Mouse (Mus musculus) adrenal gland, postnatal 10 days (tissue): ENCODE results near the gene Lamb2. TPM values are rescaled to one million over a fixed set of nuclear protein-coding genes. Genes with fewer than 3 reads are reported as not detected.

Experiments
- DNase-seq: peaks from one replicate; pipeline ENCODE4 v3.0.0; 2021; ENCODE audit warnings: mixed read lengths
- long read RNA-seq, 2 experiments: library from polyadenylated mRNA; stranded (forward); transcript quantifications; one replicate each; pipeline ENCODE4 v2.0.0; 2021
- total RNA-seq, 2 experiments: library from RNA; stranded (reverse); gene quantifications; 2 replicates each; pipeline ENCODE4 v1.2.3; 2021

Lamb2 gene
- total RNA-seq, result 100 to 1,000 TPM; 108 to 131 TPM
- long read RNA-seq, experiment 1, full-length matches to known transcripts, result 11 of 57 reads
- long read RNA-seq, experiment 1, partial matches to known transcripts, result 37 of 57 reads
- long read RNA-seq, experiment 1, other reads (novel, unspliced or antisense), result 9 of 57 reads
- long read RNA-seq, experiment 2, full-length matches to known transcripts, result 17 of 44 reads
- long read RNA-seq, experiment 2, partial matches to known transcripts, result 16 of 44 reads
- long read RNA-seq, experiment 2, other reads (novel, unspliced or antisense), result 11 of 44 reads

DNA sequence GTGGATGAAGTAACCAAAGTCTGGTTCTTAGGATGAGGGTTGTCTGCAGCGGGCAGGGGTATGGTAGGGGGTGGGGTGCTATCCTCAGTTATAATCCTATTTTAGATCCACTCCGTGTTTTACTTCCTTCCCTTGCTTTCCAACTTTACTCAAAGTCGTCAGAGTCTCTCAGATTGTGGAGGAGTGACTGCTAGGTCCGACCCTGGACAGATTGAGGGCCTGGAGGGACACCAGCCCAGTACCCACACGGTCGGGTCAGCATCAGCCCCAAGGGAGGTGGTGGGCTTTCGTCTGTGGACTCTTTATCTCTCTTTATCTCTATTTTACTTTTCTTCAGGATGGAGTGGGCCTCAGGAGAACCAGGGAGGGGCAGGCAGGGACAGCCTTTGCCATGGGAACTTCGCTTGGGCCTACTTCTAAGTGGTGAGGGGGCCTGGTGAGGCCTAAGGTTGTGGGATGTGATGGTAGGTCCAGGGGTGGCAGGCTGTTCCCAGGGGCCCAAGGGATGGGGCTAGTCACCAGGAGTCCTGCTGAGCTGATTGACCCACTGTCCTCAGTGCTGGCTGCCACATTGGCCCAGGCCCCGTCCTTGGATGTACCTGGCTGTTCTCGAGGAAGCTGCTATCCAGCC, at the start of gene Lamb2:
Gene Lamb2, plus strand, starts transcription at position 16 of the 631 bp plus-strand sequence.
- DNase-seq, result peak; percentile 57

GRCm38 (mm10) chr9:108431431-108432067, 48.0 kb upstream of the Lamb2 start:
- DNase-seq, result no peak

DNA sequence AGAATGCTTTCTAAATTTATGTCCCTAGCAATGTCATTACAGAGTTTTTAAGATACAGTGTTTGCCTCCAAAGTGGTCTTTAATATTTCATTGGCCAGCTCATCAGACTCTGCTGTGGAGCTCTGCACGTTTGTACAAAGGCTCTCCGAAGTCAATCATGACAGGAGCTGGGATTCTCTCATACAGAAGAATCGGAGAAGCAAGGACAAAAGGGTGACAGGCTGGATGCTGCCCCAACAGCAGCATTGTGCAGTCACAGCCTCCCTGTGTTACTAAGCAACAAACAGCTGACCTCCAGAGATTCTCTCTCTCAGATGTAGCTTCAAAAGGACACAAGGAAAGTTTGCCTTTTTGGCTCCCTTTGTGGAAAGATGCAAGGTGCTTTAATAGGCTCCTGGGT, 43.4 kb upstream of the Lamb2 start, which contains the start of gene BC048562:
Gene BC048562, plus strand, starts transcription at position 301 of the 400 bp plus-strand sequence.
- no peak for DNase-seq

DNA sequence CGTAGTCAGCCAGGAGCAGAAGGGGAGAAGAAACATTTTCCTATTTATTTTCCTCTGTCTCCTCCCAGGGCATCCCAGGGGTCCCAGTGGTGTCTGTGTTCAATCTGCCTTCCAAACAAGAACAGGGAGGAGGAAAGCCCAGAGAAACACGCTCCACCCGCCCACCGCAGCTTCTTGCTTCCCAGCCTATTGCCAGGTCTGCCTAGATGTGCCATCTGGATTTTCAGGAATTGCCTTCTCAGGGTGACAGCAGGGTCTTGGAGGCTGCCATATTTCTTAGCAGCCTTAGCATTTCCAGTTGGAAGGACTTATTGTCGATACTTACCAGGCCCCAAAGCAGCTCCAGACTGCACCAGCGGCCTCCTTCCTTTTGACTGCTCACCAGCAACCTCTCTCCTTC, 40.4 kb upstream of the Lamb2 start:
- no peak for DNase-seq

GRCm38 (mm10) chr9:108440485-108440884, 39.1 kb upstream of the Lamb2 start:
- no peak for DNase-seq

DNA sequence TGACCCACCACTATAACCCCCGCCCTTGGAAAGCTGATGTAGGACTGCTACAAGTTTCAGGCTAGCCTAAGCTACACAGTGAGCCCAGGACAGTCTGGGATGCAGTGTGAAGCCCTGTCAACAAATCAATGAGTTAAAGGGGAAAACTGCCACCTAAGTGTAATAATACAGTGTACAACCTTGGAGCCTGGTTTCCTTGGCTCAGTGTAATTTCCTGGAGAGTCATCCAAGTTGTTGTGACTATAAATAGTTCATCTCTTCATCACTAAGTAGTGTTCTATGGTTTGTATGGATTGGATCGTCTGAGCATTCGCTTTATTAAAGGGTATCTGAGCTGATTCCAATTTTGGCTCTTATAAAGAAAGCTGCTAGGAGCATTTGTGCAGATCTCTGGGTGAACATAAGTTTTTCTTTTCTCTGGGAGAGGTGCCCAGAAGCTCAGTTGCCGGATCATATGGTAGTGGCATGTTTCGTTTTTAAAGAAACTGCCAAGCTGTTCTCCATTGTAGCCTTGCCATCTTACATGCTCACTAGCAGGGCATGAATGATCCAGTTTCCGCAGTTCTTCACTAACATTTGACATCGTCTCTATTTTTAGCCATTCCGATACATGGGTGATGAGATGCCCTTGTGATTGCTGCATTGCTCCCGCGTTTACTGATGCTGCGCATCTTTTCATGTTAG, 38.2 kb upstream of the Lamb2 start:
- no peak for DNase-seq

DNA sequence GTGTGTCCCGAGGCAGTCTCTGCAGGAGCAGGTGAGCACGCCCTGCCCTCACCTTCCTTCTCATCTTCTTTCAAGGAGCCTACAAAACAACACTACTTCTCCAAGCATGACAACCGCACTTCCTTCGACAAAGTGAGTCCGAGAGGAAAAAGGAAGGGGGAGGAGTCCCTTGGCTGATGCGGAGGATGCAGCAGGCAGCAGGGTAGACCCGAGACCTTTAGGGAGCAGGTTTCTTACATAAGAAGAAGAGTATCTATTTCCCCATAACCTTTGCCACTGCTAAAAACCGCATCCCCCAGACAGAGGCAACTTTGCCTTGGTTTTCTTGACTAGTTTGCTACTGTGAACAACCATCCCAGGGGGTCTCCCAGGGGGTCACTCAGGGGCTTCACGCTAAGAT, 34.4 kb upstream of the Lamb2 start:
- no peak for DNase-seq

DNA sequence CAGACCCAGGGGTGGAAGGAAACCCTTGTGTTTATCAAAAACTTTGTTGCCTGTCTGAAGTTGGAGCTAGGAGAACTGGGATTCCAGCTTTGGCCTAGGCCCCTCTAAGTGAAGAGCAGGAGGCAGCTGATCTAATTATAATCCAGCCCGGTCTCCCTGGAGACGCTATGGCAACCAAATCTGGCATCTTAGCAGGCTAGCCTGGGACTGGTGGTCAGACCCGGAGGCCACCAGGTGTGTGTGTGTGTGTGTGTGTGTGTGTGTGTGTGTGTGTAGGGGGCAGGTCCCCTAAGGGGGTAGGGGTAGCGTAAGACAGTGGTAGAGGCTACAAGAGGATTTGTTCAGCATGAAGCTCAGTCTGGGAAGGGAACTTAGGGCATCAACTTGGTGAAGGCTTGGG, 29.7 kb upstream of the Lamb2 start:
- peak; percentile 63 for DNase-seq

GRCm38 (mm10) chr9:108450292-108451169, 29.0 kb upstream of the Lamb2 start:
- DNase-seq, result peak; percentile 52

GRCm38 (mm10) chr9:108451170-108451493, 28.4 kb upstream of the Lamb2 start:
- no peak for DNase-seq

DNA sequence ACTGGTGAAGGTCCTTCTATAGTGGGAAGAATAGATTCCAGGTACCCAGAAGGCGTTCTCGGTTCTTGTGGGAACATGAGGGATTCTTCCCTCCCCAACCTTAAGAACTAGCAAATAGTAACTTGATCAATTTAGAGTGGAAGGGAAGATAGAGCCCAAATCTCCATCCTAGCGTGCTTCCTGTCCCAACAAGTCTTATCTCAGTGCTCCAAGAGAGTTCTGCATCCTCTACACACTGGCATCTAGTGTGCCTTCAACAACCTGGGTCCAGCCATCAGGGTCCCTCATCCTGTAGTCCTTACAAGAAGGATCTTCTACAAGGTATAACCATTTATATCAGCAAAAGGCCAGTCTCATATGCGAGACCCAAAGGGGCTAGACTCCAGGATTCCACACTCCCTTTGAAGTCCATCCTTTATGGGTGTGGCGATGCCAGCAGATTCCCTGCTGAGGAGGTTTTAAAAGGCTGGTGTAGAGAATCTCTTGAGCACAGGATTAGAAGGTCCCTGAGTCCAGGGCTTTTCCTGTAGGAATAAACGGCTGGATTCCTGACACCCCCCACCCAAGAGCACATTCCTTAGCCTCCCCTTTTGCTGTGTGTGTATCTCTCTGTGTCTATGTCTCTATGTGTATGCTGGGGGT, 27.9 kb upstream of the Lamb2 start:
- DNase-seq, result no peak

DNA sequence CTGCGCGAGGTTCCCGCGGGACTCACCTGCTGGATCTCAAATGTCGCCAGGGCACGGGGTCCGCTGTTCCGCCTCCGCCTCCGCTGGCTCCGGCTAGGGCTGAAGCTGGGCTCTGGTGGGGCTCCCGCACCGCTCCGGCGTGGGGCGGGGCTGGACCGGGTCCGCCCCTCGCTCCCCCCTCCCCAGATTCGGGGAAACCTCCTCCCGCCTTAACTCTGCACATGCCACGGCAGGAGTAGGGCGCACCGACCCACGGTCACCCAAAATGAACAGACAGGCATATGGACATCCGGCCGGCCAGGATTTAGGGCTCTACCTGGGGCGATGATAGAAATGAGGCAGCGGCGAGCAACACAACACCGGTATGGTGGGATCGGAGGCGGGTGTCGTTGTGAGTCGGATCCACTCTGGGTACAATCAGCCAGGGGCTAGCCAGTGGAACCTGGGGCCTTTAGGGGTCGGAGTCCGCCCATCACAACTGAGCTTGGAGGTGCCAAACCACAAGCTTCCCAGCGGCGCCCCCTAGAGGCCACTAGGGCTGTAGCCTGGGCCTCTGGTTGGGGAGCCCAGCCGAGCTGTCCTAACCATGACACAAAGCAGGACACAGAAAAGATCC, 27.1 kb upstream of the Lamb2 start:
- peak; percentile 93 for DNase-seq

- no peak for DNase-seq
Observed at GRCm38 (mm10) chr9:108452911-108453310, 26.6 kb upstream of the Lamb2 start.

DNA sequence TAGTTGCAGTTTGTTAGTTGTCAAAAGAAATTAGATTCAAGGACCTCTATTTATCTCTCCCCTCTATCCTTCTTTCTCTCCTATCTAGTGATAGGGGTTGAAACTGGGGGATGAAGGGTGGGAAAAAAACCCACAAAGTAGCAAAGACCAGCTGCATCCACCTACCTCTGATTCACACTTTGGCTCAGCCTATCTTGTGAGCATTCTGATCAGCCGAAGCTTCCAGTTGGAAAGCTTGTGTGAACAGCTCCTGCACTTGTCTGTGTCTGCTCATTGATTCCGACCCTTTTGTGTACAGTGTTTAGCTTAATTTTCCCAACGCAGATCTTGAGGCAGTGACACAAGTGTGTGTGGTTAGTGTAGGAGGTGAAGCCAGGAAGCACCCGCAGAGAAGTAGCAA, 26.1 kb upstream of the Lamb2 start:
- DNase-seq, result no peak

DNA sequence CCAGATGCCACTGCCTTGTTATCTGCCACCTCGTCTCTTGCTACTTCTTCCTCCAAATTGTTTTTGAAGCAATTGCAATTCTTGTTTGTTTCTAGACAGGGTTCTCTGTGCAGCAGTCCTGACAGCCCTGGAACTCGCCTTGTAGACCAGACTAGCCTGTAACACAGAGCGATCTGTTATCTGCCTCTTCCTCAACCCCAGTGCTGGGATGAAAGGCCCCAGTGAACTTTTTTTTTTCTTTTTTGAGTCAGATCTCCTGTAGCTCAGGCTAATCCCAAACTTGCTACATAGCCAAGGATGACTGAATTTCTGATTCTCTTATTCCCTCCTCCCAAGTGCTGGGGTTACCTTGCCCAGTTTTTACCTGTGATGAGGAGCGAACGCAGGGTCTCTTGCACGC, 25.1 kb upstream of the Lamb2 start:
- DNase-seq, result no peak

GRCm38 (mm10) chr9:108455747-108456571, 23.6 kb upstream of the Lamb2 start:
- no peak for DNase-seq

DNA sequence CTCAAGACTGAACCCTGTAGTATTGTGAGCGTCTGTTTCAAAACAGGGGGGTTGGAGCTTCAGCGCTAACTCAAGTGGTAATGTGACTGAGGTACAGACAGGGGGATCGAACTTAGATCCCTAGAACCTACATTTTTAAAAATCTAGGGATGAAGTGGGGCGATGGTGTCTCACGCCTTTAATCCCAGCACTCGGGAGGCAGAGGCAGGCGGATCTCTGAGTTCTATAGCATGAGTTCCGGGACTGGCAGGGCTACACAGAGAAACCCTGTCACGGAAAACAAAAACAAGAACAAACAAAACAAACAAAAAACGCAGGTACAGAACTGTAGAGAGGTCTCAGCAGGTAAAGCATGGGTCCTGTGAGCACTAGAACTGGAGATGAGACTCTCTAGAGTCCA, 22.6 kb upstream of the Lamb2 start:
- no peak for DNase-seq

DNA sequence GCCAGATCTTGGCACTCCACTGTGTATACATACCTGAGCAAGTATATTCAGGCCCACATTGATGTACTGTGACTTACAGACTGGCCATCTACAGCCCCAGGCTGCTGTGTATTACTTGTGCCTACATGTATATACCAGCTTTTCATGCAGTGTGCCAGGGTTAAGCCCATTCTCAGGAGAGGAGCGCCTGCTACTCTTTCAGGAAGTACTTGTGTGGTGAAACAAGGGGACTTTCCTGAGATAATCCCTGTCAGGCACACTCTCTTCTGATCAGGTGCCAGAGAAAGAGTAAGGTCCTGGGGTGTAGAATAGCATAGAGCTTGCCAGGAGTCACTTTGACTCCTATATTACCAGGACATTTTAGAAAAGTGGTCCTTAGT, 19.6 kb upstream of the Lamb2 start:
- DNase-seq, result no peak

DNA sequence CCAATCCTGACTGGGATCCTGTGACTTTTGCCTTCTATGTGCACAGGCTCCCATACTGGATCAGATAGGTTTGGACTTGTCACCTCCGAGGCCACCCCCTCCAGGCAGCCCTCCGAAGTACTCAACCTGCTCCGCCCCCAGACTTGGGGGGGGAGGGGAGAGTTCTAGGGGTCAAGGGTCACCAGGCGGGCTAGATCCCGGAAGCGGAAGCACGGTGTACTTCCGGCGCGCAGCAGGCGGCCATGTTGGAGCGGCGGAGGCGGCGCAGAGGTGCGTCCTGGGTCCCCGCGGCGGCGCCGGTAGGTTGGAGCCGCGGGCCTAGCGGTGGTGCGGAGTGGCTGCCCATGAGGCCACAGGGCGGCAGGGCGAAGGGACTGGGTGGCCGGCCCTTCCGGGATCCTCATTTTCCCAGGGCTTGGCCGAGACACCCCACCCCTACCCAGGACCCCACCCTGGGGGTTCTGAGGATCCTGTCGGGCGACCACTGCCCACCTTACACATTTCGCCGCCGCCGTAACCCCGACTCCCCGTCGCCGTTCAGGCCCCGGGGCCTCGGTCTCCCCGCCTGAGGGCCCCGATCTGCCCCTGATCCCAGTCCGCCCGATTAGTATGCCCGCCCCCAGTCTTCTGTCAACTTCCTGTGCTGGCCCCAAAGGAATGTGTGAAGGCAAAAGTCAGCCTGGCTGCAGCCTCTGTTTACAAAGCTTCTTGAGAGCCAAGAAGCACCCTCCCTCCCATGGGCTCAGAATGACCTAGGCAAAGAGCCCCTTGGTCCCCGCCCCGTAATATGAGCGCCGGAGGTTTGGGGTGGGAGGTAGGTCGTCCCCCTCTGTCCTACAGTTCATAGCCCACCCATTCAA, 19.0 kb upstream of the Lamb2 start, which contains the start of gene Ccdc71:
Gene Ccdc71, plus strand, starts transcription at position 209 of the 860 bp plus-strand sequence.
- peak; percentile 91 for DNase-seq
